Mouse (Mus musculus) G1E (cell line): ENCODE results near the gene Galnt18.

Experiments
- CTCF ChIP-seq: IDR thresholded peaks from 2 replicates; pipeline ENCODE4 v1.5.1; 2012; ENCODE audit warnings: low read depth, low read length, inconsistent platforms, mixed read lengths
- GATA1 ChIP-seq: IDR thresholded peaks from 2 replicates; pipeline ENCODE4 v1.6.1; 2012; ENCODE audit warnings: borderline replicate concordance, low read length, inconsistent platforms, mixed read lengths
- GATA2 ChIP-seq: IDR thresholded peaks from 2 replicates; pipeline ENCODE4 v1.6.1; 2012; ENCODE audit warnings: low read depth, low read length, inconsistent platforms, borderline replicate concordance

GRCm38 (mm10) chr7:111456007-111456406, 323.8 kb downstream of the Galnt18 start:
- TF ChIP-seq CTCF, result no peak
- TF ChIP-seq GATA1, result no peak
- no peak for TF ChIP-seq GATA2
